Mouse (Mus musculus): ENCODE measurements at regions not wholly inside any gene's neighbourhood (a gene's known extent, or its start where the extent isn't known, plus 50 kb on each side); places are given as distances from the start of the nearest gene placed in this dataset.
"Not testable (repeated sequence)": the region's sequence is repeated elsewhere in the genome, so short reads cannot be mapped to it uniquely, and the experiment has no call there.

DNA sequence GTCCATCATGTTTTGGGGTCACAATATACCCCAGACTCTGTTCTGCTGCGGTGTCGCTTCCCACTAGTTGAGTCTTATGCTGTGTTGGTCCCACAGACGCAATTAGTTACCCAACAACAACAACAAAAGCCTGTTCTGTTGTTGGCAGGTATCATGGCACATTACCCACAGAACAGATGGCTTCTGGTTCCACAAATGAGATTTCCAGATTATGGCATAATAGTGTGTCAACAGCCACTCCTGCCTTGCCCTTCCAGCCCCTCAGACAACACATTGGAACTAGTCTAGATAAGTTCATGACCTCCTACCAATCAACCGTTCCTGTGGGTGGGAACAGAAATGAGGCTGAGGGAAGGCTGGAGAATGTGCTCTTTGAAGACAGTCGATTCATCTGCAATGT is 351.5 kb downstream of the Fut8 start:
- no peak for DNase-seq (ENCODE audit: low spot score)

DNA sequence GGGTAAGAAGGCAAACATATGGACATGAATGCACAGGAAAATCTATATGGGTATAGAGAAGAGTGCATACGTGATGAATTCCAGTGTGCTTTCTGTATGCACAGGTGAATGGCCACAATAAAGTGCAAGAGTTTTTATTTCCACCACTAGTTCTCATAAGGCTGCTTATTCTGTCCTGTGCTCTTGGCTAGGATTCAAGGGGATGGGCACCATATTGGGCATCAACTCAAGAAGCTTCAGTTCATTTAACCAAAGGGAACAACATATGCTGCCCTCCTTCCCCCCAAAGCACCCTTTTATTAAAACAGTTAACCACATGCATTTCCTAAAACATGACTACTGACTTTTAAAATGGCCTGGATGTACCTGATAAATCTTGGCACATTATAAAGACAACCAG is 356.2 kb downstream of the Fut8 start:
- no peak for DNase-seq (ENCODE audit: low spot score)

DNA sequence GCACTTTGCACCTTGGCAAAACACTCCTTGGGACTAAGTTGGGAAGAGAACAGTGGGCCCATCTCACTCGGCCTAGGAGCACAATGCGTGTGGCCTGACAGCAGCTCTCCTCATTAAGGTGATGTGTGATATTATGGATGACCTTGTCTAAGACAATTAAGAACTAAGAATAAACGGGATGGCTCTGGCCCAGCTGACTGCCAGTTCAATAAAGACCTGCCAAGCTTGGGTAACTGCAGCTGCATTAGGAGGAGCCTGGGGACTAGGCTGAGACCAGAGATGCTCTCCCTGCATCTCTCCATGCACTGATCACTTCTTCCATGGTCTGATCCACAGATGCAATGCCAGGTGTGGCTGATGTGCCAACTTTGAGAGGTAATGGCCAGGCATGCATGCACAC is 356.7 kb downstream of the Fut8 start:
- no peak for DNase-seq (ENCODE audit: low spot score)

DNA sequence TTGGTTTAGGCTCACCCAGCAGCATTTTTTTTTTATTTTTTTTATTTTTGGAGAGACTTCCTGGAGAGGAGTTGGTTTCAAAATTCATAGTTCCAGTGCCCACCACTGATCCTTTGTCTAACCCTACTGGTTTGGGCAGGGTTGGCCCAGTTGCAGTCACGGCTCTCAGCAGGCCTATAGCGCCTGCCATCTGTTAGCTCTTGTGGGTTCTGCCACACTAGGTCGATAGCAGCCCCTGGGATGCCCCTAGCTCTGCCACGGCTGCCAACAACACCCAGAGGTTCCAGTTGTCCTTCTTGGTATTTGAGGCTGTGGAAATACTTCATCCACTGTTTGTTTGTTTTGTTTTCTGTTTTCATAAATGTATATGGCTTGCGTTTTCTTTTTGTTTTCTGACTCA is 357.9 kb downstream of the Fut8 start:
- DNase-seq (ENCODE audit: low spot score) = no peak

DNA sequence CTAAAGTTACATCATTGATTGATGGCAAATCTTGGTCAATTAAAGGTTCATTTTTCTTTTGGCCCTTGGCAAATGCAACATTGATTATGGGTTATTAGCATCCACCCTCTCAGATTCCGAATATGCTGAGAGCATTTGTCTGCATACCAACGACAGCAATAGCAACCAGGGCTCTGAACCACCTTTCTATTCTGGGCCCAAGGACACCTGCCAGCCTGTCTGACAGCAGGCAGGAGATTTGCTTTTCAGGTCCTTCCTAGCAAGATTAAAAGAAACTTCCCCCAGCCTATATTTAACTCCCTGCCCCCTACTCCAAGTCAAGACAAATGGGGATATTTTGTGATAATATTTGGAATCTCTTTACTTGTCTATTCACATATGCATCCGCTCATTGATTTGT is 358.8 kb downstream of the Fut8 start:
- DNase-seq (ENCODE audit: low spot score) = no peak

DNA sequence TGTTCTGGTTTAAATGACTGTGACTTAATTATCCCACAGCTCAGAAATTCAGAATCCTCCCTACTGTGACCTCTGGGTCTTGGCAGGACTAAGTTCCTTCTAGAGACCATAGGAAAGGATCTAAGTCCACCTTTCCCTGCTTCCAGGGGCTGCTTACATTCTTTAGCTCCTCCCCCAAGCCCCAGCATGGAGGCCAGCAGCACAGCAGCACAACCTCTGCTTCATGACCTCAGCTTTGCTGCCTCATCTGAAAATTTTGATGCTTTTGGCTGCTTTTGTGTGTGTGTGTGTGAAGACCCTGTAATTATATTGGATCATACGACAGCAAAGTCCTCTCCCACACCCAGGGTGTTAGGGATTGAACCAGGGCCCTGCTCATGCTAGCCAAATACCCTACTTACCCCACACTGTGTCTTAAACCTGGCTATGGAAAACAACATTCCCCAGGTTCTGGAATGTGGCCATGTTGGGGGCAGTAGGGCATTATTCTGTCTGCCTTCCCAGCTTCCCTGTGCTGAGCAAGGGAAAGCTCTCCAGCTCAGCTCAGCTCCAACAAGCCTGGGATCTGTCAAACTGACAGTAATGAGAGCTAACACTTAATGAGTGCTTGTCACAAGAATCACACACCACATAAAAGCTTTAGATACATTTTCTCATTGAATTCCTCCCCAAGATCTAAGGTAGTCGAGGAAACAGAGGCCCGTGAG is 359.9 kb downstream of the Fut8 start:
- no peak for DNase-seq (ENCODE audit: low spot score)

DNA sequence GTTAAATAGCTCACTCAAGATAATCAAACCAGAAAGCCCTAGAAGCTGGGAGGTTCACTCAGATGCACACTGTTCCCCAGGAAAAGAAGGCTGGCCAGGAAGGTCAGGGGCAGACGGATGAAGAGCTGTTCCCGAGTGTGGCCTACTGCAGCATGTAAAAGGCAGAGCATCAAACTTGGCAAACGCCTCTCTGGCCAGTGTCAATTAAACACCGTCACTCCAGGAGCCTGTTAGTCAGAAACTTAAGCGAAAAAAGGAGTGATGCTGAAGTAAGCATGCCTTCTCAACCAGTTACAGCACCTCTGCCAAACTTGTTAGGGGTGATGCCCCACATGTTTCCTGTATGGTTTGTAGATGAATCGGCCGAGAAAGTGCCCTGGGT is 360.4 kb downstream of the Fut8 start:
- DNase-seq (ENCODE audit: low spot score) = no peak

DNA sequence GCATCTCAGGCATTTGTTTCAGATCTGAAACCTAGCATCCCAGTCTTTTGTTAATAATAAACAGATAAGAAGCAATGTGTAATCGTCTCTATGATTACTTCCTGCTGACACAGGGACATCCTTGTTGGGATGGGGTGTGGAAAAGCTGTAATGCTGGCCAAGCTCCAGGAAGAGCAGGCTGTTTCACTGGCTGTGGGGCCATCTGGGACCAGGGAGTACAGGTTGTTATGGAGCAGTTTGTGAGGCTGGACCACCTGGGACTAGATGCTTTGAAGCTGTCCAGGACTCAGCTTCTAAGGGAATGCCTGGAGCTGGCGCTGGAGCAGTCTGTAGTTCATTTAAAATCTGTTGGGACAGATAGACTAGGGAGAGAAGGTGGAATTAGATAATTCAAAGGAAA is 361.5 kb downstream of the Fut8 start:
- DNase-seq (ENCODE audit: low spot score) = no peak

DNA sequence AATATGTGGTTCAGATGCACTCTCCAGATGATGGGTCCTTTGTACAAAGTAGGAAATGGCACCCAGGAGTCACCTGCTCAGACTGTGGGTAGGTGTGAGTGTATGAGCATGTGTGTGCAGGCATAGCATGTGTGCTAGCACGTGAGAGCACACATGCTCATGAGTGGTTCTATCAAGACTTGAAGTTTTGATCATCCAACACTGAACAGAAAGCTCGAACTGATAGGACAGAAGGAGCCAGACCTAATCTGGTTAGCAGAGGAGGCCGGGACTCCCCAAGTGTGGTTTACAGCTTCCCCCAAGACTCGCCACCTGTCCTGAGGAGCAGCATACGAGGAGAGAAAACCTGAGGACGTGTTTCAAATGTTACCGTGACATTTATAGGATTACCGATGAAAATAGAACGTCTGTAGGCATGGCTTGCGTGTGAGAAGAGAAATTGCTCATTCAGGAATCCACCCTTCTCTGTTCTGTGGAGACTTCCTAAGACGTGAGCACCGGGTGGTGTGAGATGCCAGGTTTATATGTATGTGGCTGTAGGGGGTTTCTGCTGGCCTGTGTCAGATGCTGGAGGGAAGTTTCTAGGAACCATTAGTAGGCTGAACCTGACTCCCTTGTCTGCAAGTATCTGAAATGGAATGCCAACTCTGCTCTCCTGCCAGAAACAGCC is 366.0 kb downstream of the Fut8 start:
- DNase-seq (ENCODE audit: low spot score) = no peak

DNA sequence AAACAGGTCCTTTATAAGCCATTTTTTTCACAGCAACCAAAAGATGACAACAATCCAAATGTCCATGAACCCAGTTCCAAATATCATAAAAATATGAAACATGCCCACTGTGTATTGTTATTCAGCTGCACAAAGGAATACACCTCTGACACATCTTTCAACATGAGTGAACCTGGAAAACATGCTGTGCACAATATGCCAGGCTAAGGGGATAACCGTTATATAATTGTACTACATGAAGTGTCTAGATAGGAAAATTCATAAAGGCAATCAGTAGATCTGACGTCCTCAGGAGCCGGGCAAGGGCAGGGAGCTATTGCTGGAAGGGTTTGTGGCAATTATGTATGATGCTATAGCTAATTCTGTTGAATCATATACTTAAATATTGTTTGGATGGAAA is 379.6 kb downstream of the Fut8 start:
- no peak for DNase-seq (ENCODE audit: low spot score)

DNA sequence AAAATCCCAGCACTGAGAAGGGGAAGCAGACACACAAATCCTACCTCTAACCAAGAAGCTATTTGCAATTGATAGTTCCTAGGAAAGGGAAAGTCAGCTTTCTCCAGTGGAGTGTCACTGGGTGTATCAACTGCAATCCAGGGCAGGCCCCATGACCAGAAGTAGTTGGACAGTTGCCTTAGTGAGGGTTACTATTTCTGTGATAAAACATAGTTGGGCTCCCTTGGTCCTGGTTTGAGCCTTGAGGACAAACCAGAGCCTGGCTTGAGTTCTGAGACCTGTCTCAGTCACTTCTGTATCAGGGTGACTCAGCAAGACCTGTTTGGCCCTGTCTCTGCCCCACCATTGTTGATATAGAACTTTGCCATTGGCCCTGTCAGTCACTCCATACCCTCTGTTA is 384.3 kb downstream of the Fut8 start:
- no peak for DNase-seq (ENCODE audit: low spot score)

DNA sequence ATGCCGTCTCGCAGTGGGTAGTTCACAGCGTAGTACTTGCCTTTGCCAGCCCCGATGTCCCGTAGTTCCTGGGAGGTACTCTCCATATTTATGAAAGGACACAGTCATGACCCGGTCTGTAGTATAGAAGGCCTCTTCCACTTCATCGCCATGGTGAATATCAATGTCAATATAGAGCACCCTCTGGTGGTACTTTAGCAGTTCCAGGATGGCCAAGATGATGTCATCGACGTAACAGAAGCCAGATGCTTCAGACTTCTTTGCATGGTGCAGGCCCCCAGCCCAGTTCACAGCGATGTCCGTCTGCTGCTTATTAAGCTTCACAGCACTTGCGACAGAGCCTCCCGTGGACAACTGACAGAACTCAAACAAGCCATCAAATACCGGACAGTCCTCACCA is 386.4 kb downstream of the Fut8 start:
- not testable (repeated sequence) for DNase-seq (ENCODE audit: low spot score)

DNA sequence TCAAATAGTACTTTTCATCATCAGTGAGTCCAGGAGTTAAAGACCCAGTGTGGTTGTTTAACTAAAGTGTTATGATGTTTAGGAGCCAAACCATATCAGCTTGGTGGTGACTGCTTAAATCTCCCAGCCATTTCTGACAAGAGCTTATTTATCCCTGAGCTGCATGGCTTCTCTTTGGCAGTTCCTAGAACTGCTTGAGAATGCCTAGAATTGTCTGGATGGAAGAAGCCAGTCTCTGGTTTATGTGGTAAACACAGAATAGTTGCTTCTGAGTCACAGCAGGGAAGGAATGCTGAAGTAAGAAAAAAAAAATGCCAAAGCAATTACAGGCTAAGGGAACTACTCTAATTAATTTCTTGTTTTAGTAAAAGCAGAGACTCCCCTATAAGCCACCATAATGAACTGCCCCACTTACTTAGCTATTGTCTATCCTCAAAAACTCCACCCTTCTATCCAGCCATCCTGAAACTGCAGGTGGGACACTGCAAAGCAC is 390.5 kb downstream of the Fut8 start:
- DNase-seq (ENCODE audit: low spot score) = no peak

DNA sequence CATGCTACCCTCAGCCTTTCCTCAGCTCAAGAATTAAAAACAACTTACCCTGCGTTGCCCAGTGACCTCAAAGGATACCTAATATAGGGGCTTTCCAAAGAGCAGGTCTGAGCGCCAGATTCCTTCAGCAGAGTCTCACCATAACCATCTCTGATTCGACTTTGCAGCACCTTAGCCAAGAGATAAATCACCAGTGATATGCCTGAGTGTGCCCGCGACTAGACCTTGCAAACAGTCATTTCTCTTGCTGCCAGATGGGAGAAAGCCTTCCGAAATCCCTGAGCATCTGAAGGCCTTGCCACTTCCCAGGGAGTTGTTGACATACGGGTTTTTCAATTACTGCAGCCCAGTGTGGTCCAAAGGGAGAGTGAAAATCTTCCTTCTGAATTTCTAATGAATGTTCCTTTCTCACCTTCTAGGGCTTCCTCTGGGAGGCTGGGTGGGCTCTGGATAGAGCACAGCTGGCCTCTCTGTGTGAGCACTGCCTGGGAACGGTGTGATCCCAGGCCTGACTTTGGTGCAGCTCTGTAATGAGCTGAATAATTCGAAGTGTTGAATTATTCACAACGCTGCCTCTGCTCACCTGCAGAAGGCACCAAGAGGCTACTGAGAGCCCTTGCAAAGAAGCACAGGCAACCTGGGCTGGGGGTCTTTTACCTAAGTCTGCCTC is 396.2 kb downstream of the Fut8 start:
- DNase-seq (ENCODE audit: low spot score) = no peak

DNA sequence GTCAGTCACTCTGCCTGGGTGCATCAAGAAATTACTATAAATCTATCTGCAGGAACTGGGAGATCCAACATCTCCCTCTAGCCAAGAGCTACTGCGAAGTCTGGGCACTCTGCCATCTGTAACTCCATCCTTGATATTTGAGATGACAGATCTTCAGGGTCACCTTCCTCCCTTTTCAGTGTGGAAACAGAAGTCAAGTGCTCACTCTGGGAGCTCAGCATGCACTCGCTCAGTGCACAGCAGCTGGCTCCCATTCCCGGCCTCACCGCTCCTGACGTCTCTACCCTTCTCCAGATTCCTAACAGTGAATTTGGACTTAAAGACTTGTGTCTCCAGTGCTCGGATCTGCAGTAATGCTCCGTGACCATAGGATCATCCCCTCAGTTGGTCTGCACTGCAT is 400.3 kb downstream of the Fut8 start:
- DNase-seq (ENCODE audit: low spot score) = peak; percentile 22

DNA sequence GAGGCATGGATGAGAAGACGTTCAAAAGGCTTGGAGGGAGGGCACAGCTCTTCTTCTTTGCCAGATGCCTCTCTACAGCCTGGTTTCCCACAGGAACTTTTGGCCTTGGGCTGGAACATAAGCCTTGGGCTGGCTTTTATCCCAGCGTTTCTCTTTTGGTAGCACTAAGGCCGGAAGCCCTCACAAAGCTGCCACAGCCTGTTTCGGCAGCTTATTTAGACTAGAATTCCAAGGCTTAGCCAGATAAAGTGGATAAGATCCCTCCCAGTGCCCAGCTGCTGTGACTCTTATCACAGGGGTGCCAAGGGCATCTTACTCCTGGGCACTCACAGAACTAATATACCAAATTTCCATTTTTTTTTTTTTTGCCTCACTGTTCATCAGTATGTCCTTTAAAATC is 404.4 kb downstream of the Fut8 start:
- peak; percentile 27 for DNase-seq (ENCODE audit: low spot score)

DNA sequence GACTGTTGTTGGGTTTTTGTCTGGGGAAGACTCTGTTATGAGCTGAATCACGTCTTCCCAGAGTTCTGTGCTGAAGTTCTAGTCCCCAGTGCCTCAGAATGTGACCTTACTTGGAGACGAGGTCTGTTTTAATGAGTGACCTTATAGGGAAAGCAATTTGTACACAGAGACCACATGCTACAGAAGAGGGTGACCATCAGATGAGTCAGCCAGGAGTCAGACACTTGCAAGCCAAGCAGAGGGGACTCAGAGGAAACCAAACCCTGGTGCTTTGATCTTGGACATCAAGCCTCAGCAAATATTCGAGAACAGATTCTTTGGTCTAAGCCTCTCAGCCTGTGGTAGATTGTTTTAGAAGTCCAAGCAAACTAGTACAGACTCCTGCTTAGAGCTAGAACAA is 409.9 kb downstream of the Fut8 start:
- DNase-seq (ENCODE audit: low spot score) = no peak

DNA sequence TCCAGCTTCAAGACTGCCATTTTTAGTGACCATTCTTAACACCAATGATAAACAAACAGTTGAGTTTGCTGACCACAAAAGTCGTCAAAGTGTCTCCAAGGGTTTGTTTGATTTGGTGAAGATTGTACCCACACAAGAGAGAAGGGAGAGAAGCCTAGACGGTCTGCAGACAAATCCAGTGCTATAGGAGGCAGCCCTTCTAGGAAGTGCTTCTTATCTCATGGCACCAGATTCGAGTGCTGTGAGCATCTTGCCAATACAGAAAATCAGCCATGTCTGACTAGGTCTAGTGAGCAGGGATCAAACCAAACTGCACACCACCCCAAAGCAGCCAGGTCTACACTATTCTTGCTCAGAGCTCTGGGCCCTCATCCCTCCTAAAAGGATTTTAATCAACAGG is 416.4 kb downstream of the Fut8 start:
- DNase-seq (ENCODE audit: low spot score) = no peak

DNA sequence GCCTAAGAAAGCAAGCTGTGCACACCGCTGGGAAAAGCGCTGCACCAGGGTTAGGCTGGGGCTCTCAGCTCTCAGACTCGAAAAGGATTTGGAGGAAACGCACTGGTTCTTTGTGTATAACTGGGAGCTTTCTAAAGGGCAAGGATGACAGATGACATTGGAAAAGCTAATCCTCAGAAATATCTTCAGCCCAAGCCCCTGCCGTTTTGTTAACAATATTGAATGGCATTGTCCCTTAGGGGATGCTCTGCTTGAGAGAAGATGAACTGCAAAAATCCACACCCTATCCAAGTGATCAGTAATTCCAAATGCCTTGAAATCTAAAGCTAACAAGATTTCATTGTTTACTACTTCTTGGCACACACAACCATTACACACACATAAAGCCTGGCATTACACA is 419.1 kb downstream of the Fut8 start:
- DNase-seq (ENCODE audit: low spot score) = no peak

DNA sequence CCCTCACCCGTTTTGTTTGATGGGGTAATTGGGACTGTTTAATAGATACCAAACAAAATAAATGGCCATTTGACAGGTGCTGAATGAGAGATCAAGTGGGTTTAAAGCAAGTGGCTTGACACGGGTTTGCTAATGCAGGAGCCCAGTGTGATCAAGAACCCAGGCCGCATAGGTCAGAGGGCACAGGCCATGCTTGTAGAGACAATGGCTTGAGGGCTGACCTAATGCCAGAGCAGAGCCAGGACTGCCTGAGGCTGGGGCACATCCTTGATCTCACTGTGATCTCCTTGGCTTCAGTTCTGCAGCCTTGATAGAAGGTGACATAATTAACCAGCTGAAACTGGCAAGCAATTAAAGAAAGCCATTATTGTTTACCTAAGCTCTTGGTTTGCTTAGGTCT is 420.0 kb downstream of the Fut8 start:
- no peak for DNase-seq (ENCODE audit: low spot score)

DNA sequence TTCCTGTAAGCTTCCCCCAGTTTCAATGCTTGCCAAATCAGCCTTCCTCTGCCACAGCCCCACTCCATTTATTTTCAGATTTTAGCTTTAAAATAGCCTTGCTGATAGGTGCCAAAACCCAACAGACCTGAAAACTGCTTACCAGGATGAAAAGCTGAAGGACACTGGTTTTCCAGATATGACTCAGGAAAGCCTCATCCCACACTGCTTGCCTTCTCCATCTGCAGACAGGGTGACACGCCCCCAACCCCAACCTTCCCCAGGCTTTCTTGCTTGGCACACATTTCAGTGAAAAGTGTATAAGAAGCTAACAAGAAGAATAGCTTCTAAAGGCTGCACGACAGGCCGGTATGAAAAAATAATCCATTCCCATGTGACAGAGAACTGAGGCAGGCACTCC is 425.3 kb downstream of the Fut8 start:
- no peak for DNase-seq (ENCODE audit: low spot score)

DNA sequence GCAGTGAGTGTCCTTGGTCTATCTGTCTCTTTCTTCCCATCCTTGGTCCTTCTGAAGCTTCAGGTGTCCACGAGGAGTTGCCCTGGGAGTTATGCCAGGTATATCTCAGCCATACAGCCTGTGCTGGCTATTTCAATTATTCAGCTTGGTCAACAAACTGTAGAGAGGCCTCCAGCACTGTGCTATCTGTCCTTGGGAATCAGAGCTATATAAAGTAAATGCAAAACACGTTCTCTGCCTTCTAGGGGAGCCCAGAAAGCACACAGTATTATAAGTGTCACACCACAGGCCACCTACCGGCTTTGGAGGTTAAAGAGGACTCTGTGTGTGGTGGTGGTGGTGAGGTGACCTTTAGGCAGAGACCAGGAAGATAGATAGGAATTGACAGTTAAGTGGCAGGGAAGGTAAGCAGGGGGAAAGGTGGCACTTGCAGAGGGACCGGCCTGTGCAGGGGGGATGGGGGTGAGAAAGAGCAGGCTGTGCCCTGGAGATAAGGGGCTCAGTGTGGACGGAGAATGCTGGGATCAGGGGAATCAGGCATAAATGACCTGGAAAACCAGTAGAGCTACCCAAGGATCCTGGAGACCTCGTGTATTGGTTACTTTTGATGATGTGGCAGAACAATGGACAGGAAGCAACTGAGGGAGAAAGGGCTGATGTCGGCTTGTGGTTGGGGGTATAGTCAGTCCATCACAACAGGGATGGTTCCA is 425.9 kb downstream of the Fut8 start:
- no peak for DNase-seq (ENCODE audit: low spot score)

DNA sequence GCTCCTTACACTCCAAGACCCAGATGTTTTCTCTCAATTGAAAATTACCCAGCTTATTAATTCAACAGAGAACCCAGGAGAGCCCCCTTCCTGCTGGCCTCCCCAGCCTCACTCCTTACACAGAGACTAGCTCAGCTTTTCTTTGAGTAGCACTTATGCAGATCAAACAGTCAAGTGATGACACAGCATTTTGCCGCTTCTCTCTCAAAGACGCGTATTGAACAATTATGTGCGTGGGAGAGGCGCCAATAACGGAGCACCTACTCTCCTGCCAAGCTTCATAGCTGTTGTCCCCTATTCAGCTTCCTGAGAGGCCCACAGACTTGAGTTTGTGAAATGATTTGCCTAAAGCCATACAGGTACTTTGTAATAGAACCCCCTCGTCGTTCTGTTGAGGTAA is 428.5 kb downstream of the Fut8 start:
- DNase-seq (ENCODE audit: low spot score) = no peak
